Mouse (Mus musculus) stomach, embryonic 16.5 days (tissue): Measurements from ENCODE around the gene 1110012L19Rik. TPM values are rescaled to one million over a fixed set of nuclear protein-coding genes. Genes with fewer than 3 reads are reported as not detected.
A peak's percentile ranks its signal among the peaks of the same experiment; 100 is the strongest.
"Not testable (repeated sequence)": the region's sequence is repeated elsewhere in the genome, so short reads cannot be mapped to it uniquely, and the experiment has no call there.

Experiments used
- ATAC-seq: fragments of 200-750 bp; cut with Nextera tagmentation; 2 replicates; pipeline ENCODE4 v1.8.0; 2017; ENCODE audit warnings: moderate number of reproducible peaks, moderate TSS enrichment; ENCODE audit not compliant: insufficient read depth, low FRiP score
- H3K27ac ChIP-seq: fragments of 300-500 bp; sonication (generic); 2 replicates; pipeline ENCODE4 v1.5.1; 2014; ENCODE audit warnings: low read length
- H3K27me3 ChIP-seq: fragments of 300-500 bp; sonication (generic); 2 replicates; pipeline ENCODE4 v1.6.1; 2014; ENCODE audit warnings: low read length, control low read depth, mixed read lengths; ENCODE audit not compliant: control insufficient read depth, insufficient read depth
- H3K36me3 ChIP-seq: fragments of 300-500 bp; sonication (generic); 2 replicates; pipeline ENCODE4 v1.6.1; 2014; ENCODE audit warnings: low read length; ENCODE audit not compliant: control insufficient read depth, insufficient read depth
- H3K4me1 ChIP-seq: fragments of 300-500 bp; sonication (generic); 2 replicates; pipeline ENCODE4 v1.6.1; 2014; ENCODE audit warnings: low read length, control low read depth, mixed read lengths; ENCODE audit not compliant: control insufficient read depth, insufficient read depth
- H3K4me2 ChIP-seq: fragments of 300-500 bp; sonication (generic); 2 replicates; pipeline ENCODE4 v1.6.1; 2014; ENCODE audit warnings: low read depth, low read length, mixed read lengths
- H3K4me3 ChIP-seq: fragments of 300-500 bp; sonication (generic); replicated peaks from 2 replicates; pipeline ENCODE4 v1.5.1; 2014; ENCODE audit warnings: mild to moderate bottlenecking, low read length
- H3K9ac ChIP-seq: fragments of 300-500 bp; sonication (generic); 2 replicates; pipeline ENCODE4 v1.6.1; 2014; ENCODE audit warnings: low read length
- H3K9me3 ChIP-seq: fragments of 300-500 bp; sonication (generic); replicated peaks from 2 replicates; pipeline ENCODE4 v1.6.1; 2016; ENCODE audit warnings: low read length, control low read depth; ENCODE audit not compliant: control insufficient read depth
- WGBS: fragments of 180-500 bp; shearing (Covaris S2); extraction: QIAGEN DNeasy Blood & Tissue Kit; methylation state at CpG from one replicate; pipeline ENCODE4 v1.1.7; 2014; 5-methylcytosine and 5-hydroxymethylcytosine counted together
- polyA plus RNA-seq: library from polyadenylated mRNA; unstranded; fragments of >200 nt; fragmentation: Nextera tagmentation; extraction: Ambion mirVana; gene quantifications from 2 replicates; pipeline ENCODE4 v1.2.1, GENCODE M21; 2015

The 1110012L19Rik gene
- polyA plus RNA-seq, 1 experiment from 2014 or later = 31.8 TPM

GRCm38 (mm10) chrX:70385962-70386351 lies 280 bp downstream of the 1110012L19Rik start:
- peak overlapping the region; percentile 56 for H3K4me2 ChIP-seq
- H3K4me1 ChIP-seq = peaks cover 5% of the 10 kb centered on the region; the same call in 1 of the 2 replicates
- no peaks in the 10 kb centered on the region for H3K27me3 ChIP-seq
- ATAC-seq = no peak
- H3K27ac ChIP-seq = peak overlapping the region; percentile 87
- H3K9me3 ChIP-seq = no peaks in the 10 kb centered on the region
- 10% methylated on average over 11 of the region's 11 CpGs for WGBS
- no peaks in the 10 kb centered on the region for H3K36me3 ChIP-seq
- peak overlapping the region; percentile 60 for H3K4me3 ChIP-seq
- peak overlapping the region; percentile 73 for H3K9ac ChIP-seq

GRCm38 (mm10) chrX:70392636-70393035 lies 7.0 kb downstream of the 1110012L19Rik start:
- not testable (repeated sequence) for H3K9ac ChIP-seq, H3K4me2 ChIP-seq, H3K9me3 ChIP-seq, H3K4me1 ChIP-seq, H3K27me3 ChIP-seq, H3K36me3 ChIP-seq, H3K4me3 ChIP-seq, ATAC-seq, H3K27ac ChIP-seq

GRCm38 (mm10) chrX:70425473-70425872 lies 39.8 kb downstream of the 1110012L19Rik start:
- H3K27me3 ChIP-seq, ATAC-seq, H3K4me2 ChIP-seq, H3K36me3 ChIP-seq, H3K9ac ChIP-seq, H3K4me1 ChIP-seq, H3K4me3 ChIP-seq, H3K27ac ChIP-seq, H3K9me3 ChIP-seq: not testable (repeated sequence)
- 65% methylated on average over 3 of the region's 3 CpGs for WGBS

Other genes with a start within 250 kb of the 1110012L19Rik start
- 3.8 TPM in 2 replicates for gene Ids, start 20.8 kb upstream of the 1110012L19Rik start, polyA plus RNA-seq
- gene Tmem185a, start 91.3 kb downstream of the 1110012L19Rik start, polyA plus RNA-seq = 34.7 and 37.5 TPM in 2 replicates